Mouse (Mus musculus) midbrain, embryonic 16.5 days (tissue): ENCODE results near the gene Arhgap40. TPM values are rescaled to one million over a fixed set of nuclear protein-coding genes. Genes with fewer than 3 reads are reported as not detected.
A peak's percentile ranks its signal among the peaks of the same experiment; 100 is the strongest.

Experiments
- ATAC-seq: fragments of 200-750 bp; cut with Nextera tagmentation; 2 replicates; pipeline ENCODE4 v1.8.0; 2017; ENCODE audit warnings: moderate TSS enrichment
- H3K27ac ChIP-seq: fragments of 300-500 bp; sonication (generic); 2 replicates; pipeline ENCODE4 v1.5.1; 2014; ENCODE audit warnings: mild to moderate bottlenecking, low read length, mixed read lengths
- H3K27me3 ChIP-seq: fragments of 300-500 bp; sonication (generic); 2 replicates; pipeline ENCODE4 v1.6.1; 2014; ENCODE audit warnings: low read depth, low read length, mixed read lengths; ENCODE audit not compliant: control insufficient read depth, insufficient read depth
- H3K36me3 ChIP-seq: fragments of 300-500 bp; sonication (generic); 2 replicates; pipeline ENCODE4 v1.6.1; 2014; ENCODE audit warnings: mild to moderate bottlenecking, low read length, moderate library complexity, mixed read lengths; ENCODE audit not compliant: control insufficient read depth, insufficient read depth
- H3K4me1 ChIP-seq: fragments of 300-500 bp; sonication (generic); 2 replicates; pipeline ENCODE4 v1.6.1; 2014; ENCODE audit warnings: mild to moderate bottlenecking, low read length, mixed read lengths; ENCODE audit not compliant: control insufficient read depth, insufficient read depth
- H3K4me2 ChIP-seq: fragments of 300-500 bp; sonication (generic); 2 replicates; pipeline ENCODE4 v1.6.1; 2014; ENCODE audit warnings: mild to moderate bottlenecking, low read length, mixed read lengths
- H3K4me3 ChIP-seq: fragments of 300-500 bp; sonication (generic); 2 replicates; pipeline ENCODE4 v1.5.1; 2014; ENCODE audit warnings: low read depth, mild to moderate bottlenecking, low read length, moderate library complexity, mixed read lengths
- H3K9ac ChIP-seq: fragments of 300-500 bp; sonication (generic); 2 replicates; pipeline ENCODE4 v1.6.1; 2014; ENCODE audit warnings: low read depth, low read length, mixed read lengths
- H3K9me3 ChIP-seq: fragments of 300-500 bp; sonication (generic); replicated peaks from 2 replicates; pipeline ENCODE4 v1.6.1; 2014; ENCODE audit warnings: mild to moderate bottlenecking, low read length, mixed read lengths; ENCODE audit not compliant: control insufficient read depth, poor library complexity, severe bottlenecking
- WGBS: fragments of 180-500 bp; shearing (Covaris S2); extraction: QIAGEN DNeasy Blood & Tissue Kit; methylation state at CpG from one replicate; pipeline ENCODE4 v1.1.7; 2014; 5-methylcytosine and 5-hydroxymethylcytosine counted together
- polyA plus RNA-seq: library from polyadenylated mRNA; unstranded; fragments of >200 nt; fragmentation: Nextera tagmentation; extraction: Ambion mirVana; gene quantifications from 2 replicates; pipeline ENCODE4 v1.2.1, GENCODE M21; 2015

The Arhgap40 gene
- polyA plus RNA-seq, 1 experiment from 2014 or later: 1.5 TPM

DNA sequence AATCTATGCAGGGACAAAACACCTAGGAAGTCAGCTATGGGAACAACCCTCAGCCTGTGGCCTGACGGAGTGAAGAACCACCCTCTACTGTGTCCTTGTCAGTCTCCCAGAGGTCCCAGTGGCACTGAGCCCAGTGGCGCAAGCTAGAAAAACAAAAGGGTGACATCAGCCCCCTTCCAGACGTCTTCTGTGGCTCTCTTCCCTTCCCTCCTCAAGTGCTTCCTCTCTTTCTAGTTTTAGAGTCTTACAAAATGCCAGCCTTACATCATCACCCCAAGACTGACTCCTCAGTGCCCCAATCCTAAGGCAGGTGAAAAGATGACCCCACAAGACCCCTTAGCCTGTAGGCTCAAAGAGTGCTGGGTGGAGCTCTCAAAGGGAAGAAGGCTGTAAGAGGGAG, 77.9 kb downstream of the Arhgap40 start:
- Histone ChIP-seq H3K4me2 (no peak overlapping the region), H3K27ac (no peak overlapping the region), H3K27me3 (no peaks in the 10 kb centered on the region), H3K36me3 (no peaks in the 10 kb centered on the region), H3K9ac (no peak overlapping the region), H3K4me3 (no peak overlapping the region), H3K9me3 (no peaks in the 10 kb centered on the region), H3K4me1 (peaks cover 15% of the 10 kb centered on the region)
- no peak for ATAC-seq
- 66% methylated on average over 3 of the region's 3 CpGs for WGBS

DNA sequence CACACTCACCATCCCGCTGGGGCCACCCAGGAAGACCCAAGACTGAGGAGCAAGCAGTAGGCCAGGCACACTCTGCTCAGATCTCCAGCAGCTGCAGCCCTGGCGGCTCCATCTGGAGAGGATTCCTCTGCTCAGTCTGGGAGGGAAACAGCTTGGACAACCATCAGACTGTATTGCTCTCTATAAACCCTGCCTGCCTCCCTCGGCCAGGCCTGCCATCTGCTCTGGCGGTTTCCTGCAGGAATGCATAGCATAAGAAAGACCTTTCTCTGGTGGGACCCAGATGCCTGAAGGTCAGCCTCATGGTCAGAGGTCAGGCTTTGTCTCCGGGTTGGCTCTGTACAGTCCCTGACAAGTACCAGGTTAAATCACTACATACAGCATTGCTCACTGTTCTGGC, 78.7 kb downstream of the Arhgap40 start:
- ATAC-seq: no peak
- H3K27ac ChIP-seq: no peak overlapping the region

DNA sequence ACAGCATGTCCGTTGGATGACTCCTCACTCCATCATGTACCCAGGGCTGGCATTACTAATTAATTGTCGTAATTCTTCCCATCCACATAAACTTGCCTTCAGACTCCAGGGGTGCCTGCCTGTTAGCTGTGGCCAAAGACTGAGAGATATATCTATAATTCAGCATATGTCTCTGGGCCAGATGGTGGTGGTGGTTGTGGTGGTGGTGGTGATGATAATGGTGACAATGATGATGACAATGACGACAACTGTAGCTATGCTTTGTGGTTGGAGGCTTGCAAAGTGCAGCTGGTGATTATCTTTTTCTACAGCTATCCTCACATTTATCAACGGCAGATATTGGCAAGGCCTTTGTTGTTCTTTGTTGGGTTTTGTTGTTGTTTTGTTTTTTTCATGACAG, 80.8 kb downstream of the Arhgap40 start:
- no peak overlapping the region for H3K4me3 ChIP-seq
- H3K9me3 ChIP-seq: no peaks in the 10 kb centered on the region
- H3K4me2 ChIP-seq: no peak overlapping the region
- H3K27me3 ChIP-seq: no peaks in the 10 kb centered on the region
- H3K36me3 ChIP-seq: no peaks in the 10 kb centered on the region
- no peak for ATAC-seq
- H3K9ac ChIP-seq: no peak overlapping the region
- no peak overlapping the region for H3K27ac ChIP-seq
- 91% methylated on average over 4 of the region's 4 CpGs for WGBS
- H3K4me1 ChIP-seq: peaks cover 18% of the 10 kb centered on the region

More for the DNA sequence above, 78.7 kb downstream of the Arhgap40 start:
- H3K27me3 ChIP-seq: no peaks in the 10 kb centered on the region
- 51% methylated on average over 5 of the region's 5 CpGs for WGBS
- H3K4me1 ChIP-seq: peaks cover 19% of the 10 kb centered on the region
- no peaks in the 10 kb centered on the region for H3K36me3 ChIP-seq
- no peaks in the 10 kb centered on the region for H3K9me3 ChIP-seq
- no peak overlapping the region for H3K4me2 ChIP-seq
- H3K9ac ChIP-seq: no peak overlapping the region
- no peak overlapping the region for H3K4me3 ChIP-seq

DNA sequence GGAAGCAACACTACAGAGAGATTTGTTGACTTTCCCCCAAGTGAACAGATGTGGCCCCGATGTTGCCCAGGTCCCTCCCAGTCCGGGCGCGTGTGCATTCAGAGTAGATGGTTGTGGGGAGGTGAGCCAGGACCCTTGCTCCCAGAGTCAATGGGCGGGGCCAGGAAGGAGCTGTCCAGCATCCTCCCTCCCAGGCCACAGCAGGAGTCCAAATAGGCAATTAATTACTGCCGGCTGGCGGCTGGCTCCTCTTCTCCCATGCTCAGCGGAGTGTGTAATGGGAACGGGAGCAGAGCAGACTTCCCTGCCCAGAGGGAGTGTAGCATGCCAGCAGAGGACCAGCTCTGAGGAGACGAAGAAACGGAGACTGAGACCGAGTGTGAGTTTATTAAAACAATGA, 82.5 kb downstream of the Arhgap40 start:
- peak overlapping the region; percentile 18 for H3K27ac ChIP-seq
- peak; percentile 63; the same call in 1 of the 2 replicates for ATAC-seq

DNA sequence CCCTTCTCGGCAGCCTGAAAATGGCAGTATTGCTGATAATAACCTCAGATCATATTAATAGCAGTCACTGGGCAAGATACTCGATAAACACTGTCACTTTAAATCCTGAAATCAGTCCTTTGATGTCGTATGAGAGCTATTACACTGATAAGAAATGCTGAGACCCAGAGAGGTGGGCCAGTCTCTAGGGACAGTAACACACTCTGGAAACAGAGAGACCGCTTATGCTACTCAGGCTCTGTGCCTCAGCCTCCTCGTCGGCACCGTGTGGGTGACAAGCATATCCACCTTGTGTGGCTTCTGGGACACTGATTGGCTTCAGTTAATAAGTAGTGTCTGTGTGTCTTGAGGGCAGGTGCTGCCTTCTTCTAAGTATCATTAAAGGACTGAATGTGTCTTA, 83.0 kb downstream of the Arhgap40 start:
- Histone ChIP-seq H3K9ac (0 out of 2 replicates have a peak overlapping the region, but pooled peaks have one; percentile 1), H3K4me1 (peaks cover 15% of the 10 kb centered on the region), H3K4me2 (peak overlapping the region; percentile 44), H3K36me3 (no peaks in the 10 kb centered on the region), H3K4me3 (no peak overlapping the region), H3K27me3 (no peaks in the 10 kb centered on the region), H3K9me3 (no peaks in the 10 kb centered on the region), H3K27ac (peak overlapping the region; percentile 18)
- no peak for ATAC-seq
- 9% methylated on average over 7 of the region's 7 CpGs for WGBS

More for the DNA sequence above, 82.5 kb downstream of the Arhgap40 start:
- H3K4me3 ChIP-seq: no peak overlapping the region
- no peaks in the 10 kb centered on the region for H3K27me3 ChIP-seq
- 0 out of 2 replicates have a peak overlapping the region, but pooled peaks have one; percentile 33 for H3K9ac ChIP-seq
- H3K9me3 ChIP-seq: no peaks in the 10 kb centered on the region
- peak overlapping the region; percentile 44 for H3K4me2 ChIP-seq
- WGBS: under 1% methylated on average over 12 of the region's 12 CpGs
- H3K4me1 ChIP-seq: peaks cover 15% of the 10 kb centered on the region
- no peaks in the 10 kb centered on the region for H3K36me3 ChIP-seq

DNA sequence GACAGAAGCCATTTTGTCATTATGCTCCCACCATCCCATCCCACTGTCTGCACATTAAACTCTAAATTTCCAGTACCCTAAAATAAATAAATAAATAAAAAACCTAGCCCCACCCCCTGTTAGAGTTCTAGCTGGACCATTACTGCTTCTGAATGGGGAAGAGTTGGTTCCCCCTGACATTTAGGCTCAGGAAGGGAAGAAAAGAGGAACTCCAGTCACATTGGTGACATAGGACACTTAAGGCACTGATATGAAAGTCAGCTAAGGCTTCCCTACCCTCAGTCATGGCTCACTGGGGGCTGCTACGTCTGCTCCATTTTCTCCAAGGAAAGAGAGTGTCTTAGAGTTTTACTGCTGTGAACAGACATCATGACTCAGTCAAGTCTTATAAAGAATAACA, 84.2 kb downstream of the Arhgap40 start:
- Histone ChIP-seq H3K27ac (no peak overlapping the region), H3K4me2 (no peak overlapping the region), H3K4me1 (peaks cover 17% of the 10 kb centered on the region), H3K9ac (no peak overlapping the region), H3K27me3 (no peaks in the 10 kb centered on the region), H3K36me3 (no peaks in the 10 kb centered on the region), H3K4me3 (no peak overlapping the region), H3K9me3 (no peaks in the 10 kb centered on the region)
- no peak for ATAC-seq
- WGBS: 68% methylated on average over 1 of the region's 1 CpGs

Other genes starting within 250 kb of the Arhgap40 start
- 2.6 and 4.3 TPM in 2 replicates for gene Lbp, start 206.3 kb upstream of the Arhgap40 start, polyA plus RNA-seq
- gene Snhg11, start 137.2 kb upstream of the Arhgap40 start, polyA plus RNA-seq: 636 and 732 TPM in 2 replicates
- gene Ralgapb, start 102.9 kb upstream of the Arhgap40 start, polyA plus RNA-seq: 19.9 and 25.2 TPM in 2 replicates
- not detected in 2 replicates for gene Adig, start 10.2 kb upstream of the Arhgap40 start, polyA plus RNA-seq
- 8.2 and 8.6 TPM in 2 replicates for gene Slc32a1, start 98.0 kb downstream of the Arhgap40 start, polyA plus RNA-seq
- 8.9 and 9.5 TPM in 2 replicates for gene Actr5, start 112.1 kb downstream of the Arhgap40 start, polyA plus RNA-seq
- gene Ppp1r16b, start 152.6 kb downstream of the Arhgap40 start, polyA plus RNA-seq: 22.0 and 27.7 TPM in 2 replicates